17 mouse cellular contexts compared by ENCODE assay signal in genomic region chr19:26091386-26091785, GRCm38 (mm10).
DNase-seq lines count a peak whose midpoint lies in the region; ATAC-seq and TF ChIP-seq lines count a peak whose summit lies in the region.
"Had no signal": no experiment of that assay in that cellular context is flagged by ENCODE, and none has a peak within 500 bp of the region (broad histone marks: within the 10 kb centered on the region; RNA-seq: fewer than 3 reads in every experiment).

No protein-coding gene starts in this region.

- peaks cover 37% of the 10 kb centered on the region for H3K27me3 ChIP-seq in Patski
- H3K27me3 ChIP-seq: embryonic facial prominence, embryonic 15.5 days; hindbrain, embryonic 15.5 days; intestine, embryonic 15.5 days; megakaryocyte, embryonic 14.5 days; midbrain, embryonic 15.5 days had no signal

- POLR2A ChIA-PET in Patski (lab: Charles Lee): no interaction called here

- in situ Hi-C loops in Patski (cut with MboI; ENCODE audit: low pct_unique_long_range_greater_than_20kb): no loop called here

- DNase-seq in frontal cortex, postnatal 36 days (ENCODE audit: low spot score in 2 of 2): peak; percentile 5 to 8
- no peak for DNase-seq in frontal cortex, postnatal 25 days (ENCODE audit: low spot score in 2 of 2)
- peak; percentile 13 to 43 for DNase-seq in layer of hippocampus, adult 18-20 months (ENCODE audit: low spot score in 2 of 2)
- no peak for DNase-seq in layer of hippocampus, postnatal 10 days (ENCODE audit: low spot score in 2 of 2)
- peak; percentile 1 for DNase-seq in Patski (ENCODE audit: low read depth, low spot score)
- DNase-seq in adrenal gland, postnatal 25 days: peak; percentile 32
- DNase-seq in cerebellum, adult 18-20 months: no peak
- DNase-seq: cerebellum, postnatal 10 days; heart, postnatal 36 days; lung, adult 18-20 months; spleen, adult 18-20 months; thymus, postnatal 25 days had no signal

- no peak for TF ChIP-seq CTCF in Patski (IDR thresholded peaks at IDR 0.05)

- CTCF ChIA-PET in Patski (lab: Charles Lee): no interaction called here

- no peak for ATAC-seq in Patski
- ATAC-seq: intestine, embryonic 15.5 days; midbrain, embryonic 15.5 days had no signal

Comparison
In these comparisons a context has a peak if more than half of its experiments do, and no peak if none do; other contexts are left out.
1. DNase-seq: peak in frontal cortex, postnatal 36 days (2 of 2), layer of hippocampus, adult 18-20 months (2 of 2), Patski (single experiment) and adrenal gland, postnatal 25 days (single experiment); none in frontal cortex, postnatal 25 days (0 of 2), layer of hippocampus, postnatal 10 days (0 of 2) and cerebellum, adult 18-20 months (0 of 2).